Mouse (Mus musculus) liver, embryonic 14.5 days (tissue): ENCODE measurements around the gene Pip5k1b.

ENCODE experiments used
- CTCF ChIP-seq: IDR thresholded peaks from 2 replicates; pipeline ENCODE4 v1.5.1; 2016; ENCODE audit warnings: antibody characterized with exemption, low read depth, control low read depth
- EP300 ChIP-seq: IDR thresholded peaks from 2 replicates; pipeline ENCODE4 v1.6.1; 2016; ENCODE audit warnings: antibody characterized with exemption, low read depth

DNA sequence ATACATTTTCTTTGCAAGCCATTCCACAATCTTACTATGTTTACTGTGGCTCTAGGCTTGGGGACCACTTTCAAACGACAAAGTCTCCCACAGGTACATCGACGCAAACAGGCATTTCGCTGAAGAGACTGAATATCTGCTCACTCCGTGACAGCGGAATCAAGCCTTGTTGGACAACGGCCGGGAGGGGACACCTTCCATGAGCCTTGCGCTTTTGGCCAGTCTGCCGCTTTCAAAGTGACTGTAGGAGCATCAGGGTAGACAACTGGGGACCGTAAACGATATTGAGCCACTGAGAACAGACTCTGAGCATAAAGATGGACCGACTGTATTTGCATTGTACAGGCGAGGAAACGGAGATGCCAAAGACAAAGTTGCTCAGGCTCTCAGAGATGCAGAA is 276.8 kb downstream of the Pip5k1b start:
- TF ChIP-seq CTCF = no peak
- TF ChIP-seq EP300 = no peak
